Mouse (Mus musculus): ENCODE measurements at regions not wholly inside any gene's neighbourhood (a gene's known extent, or its start where the extent isn't known, plus 50 kb on each side); places are given as distances from the start of the nearest gene placed in this dataset.

- TF ChIP-seq CTCF (IDR thresholded peaks at IDR 0.05): no peak
- TF ChIP-seq EP300 (IDR thresholded peaks at IDR 0.05): no peak
These were observed 309.8 kb downstream of the Ccser2 start for GRCm38 (mm10) chr14:36658678-36659263.

Data from lung, postnatal 0 days (tissue).